In the genomic region with DNA sequence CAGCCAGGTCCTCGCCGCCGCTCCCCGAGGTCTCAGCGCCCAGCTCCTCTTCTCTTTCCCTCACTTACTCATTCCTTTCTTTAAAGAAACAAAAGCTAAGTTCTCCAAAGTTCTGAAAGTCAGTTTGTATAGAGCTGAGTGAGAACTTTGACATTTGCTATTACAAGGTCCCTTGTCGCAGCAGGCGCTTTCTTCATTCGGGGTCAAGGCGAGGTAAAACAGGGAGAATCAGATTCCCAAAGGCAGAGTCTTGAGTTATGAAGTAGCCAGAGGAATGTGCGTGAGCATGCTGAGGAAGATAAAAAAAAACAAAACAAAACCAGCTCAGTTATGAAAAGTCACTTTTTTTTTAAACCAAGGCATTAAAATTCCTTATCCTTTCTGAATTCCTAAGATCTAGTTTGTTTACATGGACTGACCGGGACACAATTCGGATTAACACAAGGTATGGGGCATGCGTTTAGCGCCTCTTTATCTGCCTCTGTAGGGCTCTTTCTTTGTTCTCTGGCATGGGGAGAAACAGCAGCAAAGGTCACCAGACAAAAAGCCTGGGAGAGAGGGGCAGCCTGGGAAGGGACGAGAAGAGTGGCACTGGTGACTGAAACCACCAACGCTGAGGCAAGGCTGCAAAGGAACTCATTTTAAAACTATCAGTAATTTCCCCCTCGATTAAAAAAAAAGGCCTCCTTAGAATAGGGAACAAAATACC, we compare ENCODE assay signal across 18 mouse cellular contexts. TPM values are rescaled to one million over a fixed set of nuclear protein-coding genes. Genes with fewer than 3 reads are reported as not detected.
DNase-seq lines count a peak whose midpoint lies in the region; ATAC-seq lines count a peak whose summit lies in the region.
"Had no signal": no experiment of that assay in that cellular context is flagged by ENCODE, and none has a peak within 500 bp of the region (broad histone marks: within the 10 kb centered on the region; RNA-seq: fewer than 3 reads in every experiment).

No protein-coding gene starts in this region.

- no peak overlapping the region for H3K4me3 ChIP-seq in heart, embryonic 14.5 days (ENCODE audit: control insufficient read depth in 1 of 2, insufficient read depth in 1 of 2, low read depth in 1 of 2, low read length in 2 of 2)
- no peak overlapping the region for H3K4me3 ChIP-seq in lung, embryonic 16.5 days (ENCODE audit: low read length)
- H3K4me3 ChIP-seq: gastrocnemius, adult 2 months; heart, adult 2 months; intestine, embryonic 15.5 days; kidney, embryonic 15.5 days; limb, embryonic 10.5 days; liver, embryonic 12.5 days had no signal

- 57% methylated on average over 17 of the region's 17 CpGs for WGBS in heart, embryonic 14.5 days
- WGBS in lung, embryonic 16.5 days: 53% methylated on average over 17 of the region's 17 CpGs

- peak; percentile 59 to 83 for DNase-seq in adrenal gland, adult (ENCODE audit: inconsistent age in 2 of 2, low spot score in 1 of 2)
- DNase-seq in adrenal gland, postnatal 4 days (ENCODE audit: low spot score in 2 of 2): no peak
- no peak for DNase-seq in heart, postnatal 10 days
- DNase-seq in lung, postnatal 25 days (ENCODE audit: low spot score): no peak
- DNase-seq in embryo, embryonic 10 days (ENCODE audit: low spot score): peak; percentile 48
- no peak for DNase-seq in thymus, postnatal 36 days
- DNase-seq: cerebellum, adult 9-10 months; gastrocnemius, adult 2 months; heart, adult 2 months; thymus, adult 2 months had no signal

- H3K4me1 ChIP-seq in heart, embryonic 14.5 days (ENCODE audit: control insufficient read depth in 2 of 2, insufficient read depth in 2 of 2, low read length in 2 of 2): peaks cover 4 to 7% of the 10 kb centered on the region in 2 experiments; a peak in 2 of 4 replicates
- 0 out of 2 replicates have a peak, but pooled peaks cover 2% of the 10 kb centered on the region for H3K4me1 ChIP-seq in lung, embryonic 16.5 days (replicated peaks; ENCODE audit: control insufficient read depth, insufficient read depth, low read length)
- H3K4me1 ChIP-seq: intestine, embryonic 15.5 days; kidney, embryonic 15.5 days; limb, embryonic 10.5 days had no signal

- H3K9ac ChIP-seq in heart, embryonic 14.5 days (ENCODE audit: low read length): peak overlapping the region; percentile 11; the same call in 1 of the 2 replicates
- H3K9ac ChIP-seq in lung, embryonic 16.5 days (ENCODE audit: low read length): no peak overlapping the region
- H3K9ac ChIP-seq: intestine, embryonic 15.5 days; kidney, embryonic 15.5 days; liver, embryonic 12.5 days had no signal

- H3K9me3 ChIP-seq in heart, embryonic 14.5 days (ENCODE audit: control insufficient read depth, low read length): no peaks in the 10 kb centered on the region
- no peaks in the 10 kb centered on the region for H3K9me3 ChIP-seq in lung, embryonic 16.5 days (ENCODE audit: control insufficient read depth, low read length)
- H3K9me3 ChIP-seq: intestine, embryonic 15.5 days; kidney, embryonic 15.5 days; limb, embryonic 10.5 days; liver, embryonic 12.5 days had no signal

- no peak overlapping the region for H3K4me2 ChIP-seq in heart, embryonic 14.5 days (ENCODE audit: low read length)
- H3K4me2 ChIP-seq in lung, embryonic 16.5 days (ENCODE audit: low read depth, low read length): no peak overlapping the region
- H3K4me2 ChIP-seq: intestine, embryonic 15.5 days; kidney, embryonic 15.5 days; liver, embryonic 12.5 days had no signal

- intact Hi-C loops in heart, postnatal 10 days (cut with DNase I): no loop called here

- ATAC-seq in heart, embryonic 14.5 days (ENCODE audit: insufficient number of reproducible peaks, insufficient read depth, low FRiP score, low read depth): no peak
- no peak for ATAC-seq in lung, embryonic 16.5 days (ENCODE audit: low read depth)
- ATAC-seq: forebrain, embryonic 16.5 days; intestine, embryonic 15.5 days; liver, embryonic 12.5 days had no signal

- peak overlapping the region; percentile 4 to 27; a peak in 1 of 4 replicates for H3K27ac ChIP-seq in heart, embryonic 14.5 days (replicated peaks in 1 of 2; ENCODE audit: control insufficient read depth in 1 of 2, insufficient read depth in 1 of 2, low read depth in 2 of 2, low read length in 2 of 2)
- H3K27ac ChIP-seq in lung, embryonic 16.5 days (ENCODE audit: low read length): peak overlapping the region; percentile 38
- H3K27ac ChIP-seq: gastrocnemius, adult 2 months; heart, adult 2 months; intestine, embryonic 15.5 days; kidney, embryonic 15.5 days; limb, embryonic 10.5 days; liver, embryonic 12.5 days; macrophage had no signal

- H3K27me3 ChIP-seq in heart, embryonic 14.5 days (ENCODE audit: control insufficient read depth, insufficient read depth, low read length): no peaks in the 10 kb centered on the region
- H3K27me3 ChIP-seq in lung, embryonic 16.5 days (ENCODE audit: control insufficient read depth, insufficient read depth, low read depth, low read length): no peaks in the 10 kb centered on the region
- H3K27me3 ChIP-seq: intestine, embryonic 15.5 days; kidney, embryonic 15.5 days; liver, embryonic 12.5 days had no signal

- H3K36me3 ChIP-seq in heart, embryonic 14.5 days (ENCODE audit: control insufficient read depth, insufficient read depth, low read length): peaks cover 59% of the 10 kb centered on the region
- H3K36me3 ChIP-seq in lung, embryonic 16.5 days (ENCODE audit: control insufficient read depth, insufficient read depth, low read length): peaks cover 22% of the 10 kb centered on the region

RNA-seq across cellular contexts. Expression of a gene that starts 29.1 kb away (rescaled TPM):
- total RNA-seq in adrenal gland, postnatal 4 days (2021): 10 to 100 TPM; 21.8 to 24.1 TPM
- 40.2 and 46.1 TPM in 2 replicates for polyA plus RNA-seq in heart, embryonic 14.5 days (2014; fragmentation: Nextera tagmentation; extraction: Ambion mirVana)
- 10 to 100 TPM; 13.5 to 17.4 TPM for total RNA-seq in heart, postnatal 10 days (2021)
- 46.9 and 47.7 TPM in 2 replicates for polyA plus RNA-seq in lung, embryonic 16.5 days (2015; fragmentation: Nextera tagmentation; extraction: Ambion mirVana)

RNA-seq across cellular contexts. Expression of a gene that starts 33.3 kb away (rescaled TPM):
- 10 to 100 TPM; 13.2 to 14.0 TPM for total RNA-seq in adrenal gland, postnatal 4 days (2021)
- polyA plus RNA-seq in heart, embryonic 14.5 days (2014; fragmentation: Nextera tagmentation; extraction: Ambion mirVana): 6.3 and 6.6 TPM in 2 replicates
- 1 to 10 TPM; 8.1 to 8.9 TPM for total RNA-seq in heart, postnatal 10 days (2021)
- polyA plus RNA-seq in lung, embryonic 16.5 days (2015; fragmentation: Nextera tagmentation; extraction: Ambion mirVana): 6.9 and 7.7 TPM in 2 replicates

Comparison
In these comparisons a context has a peak if more than half of its experiments do, and no peak if none do; other contexts are left out.
1. DNase-seq: peak in adrenal gland, adult (2 of 2) and embryo, embryonic 10 days (single experiment); none in adrenal gland, postnatal 4 days (0 of 2), heart, postnatal 10 days (0 of 2), lung, postnatal 25 days (single experiment) and thymus, postnatal 36 days (0 of 2).